Mouse (Mus musculus): Measurements from ENCODE around the gene Dpagt1. TPM values are rescaled to one million over a fixed set of nuclear protein-coding genes. Genes with fewer than 3 reads are reported as not detected.
"Not testable (repeated sequence)": the region's sequence is repeated elsewhere in the genome, so short reads cannot be mapped to it uniquely, and the experiment has no call there.

Dpagt1 gene
- polyA plus RNA-seq, 1 experiment from 2014 or later = 38.0 TPM

DNA sequence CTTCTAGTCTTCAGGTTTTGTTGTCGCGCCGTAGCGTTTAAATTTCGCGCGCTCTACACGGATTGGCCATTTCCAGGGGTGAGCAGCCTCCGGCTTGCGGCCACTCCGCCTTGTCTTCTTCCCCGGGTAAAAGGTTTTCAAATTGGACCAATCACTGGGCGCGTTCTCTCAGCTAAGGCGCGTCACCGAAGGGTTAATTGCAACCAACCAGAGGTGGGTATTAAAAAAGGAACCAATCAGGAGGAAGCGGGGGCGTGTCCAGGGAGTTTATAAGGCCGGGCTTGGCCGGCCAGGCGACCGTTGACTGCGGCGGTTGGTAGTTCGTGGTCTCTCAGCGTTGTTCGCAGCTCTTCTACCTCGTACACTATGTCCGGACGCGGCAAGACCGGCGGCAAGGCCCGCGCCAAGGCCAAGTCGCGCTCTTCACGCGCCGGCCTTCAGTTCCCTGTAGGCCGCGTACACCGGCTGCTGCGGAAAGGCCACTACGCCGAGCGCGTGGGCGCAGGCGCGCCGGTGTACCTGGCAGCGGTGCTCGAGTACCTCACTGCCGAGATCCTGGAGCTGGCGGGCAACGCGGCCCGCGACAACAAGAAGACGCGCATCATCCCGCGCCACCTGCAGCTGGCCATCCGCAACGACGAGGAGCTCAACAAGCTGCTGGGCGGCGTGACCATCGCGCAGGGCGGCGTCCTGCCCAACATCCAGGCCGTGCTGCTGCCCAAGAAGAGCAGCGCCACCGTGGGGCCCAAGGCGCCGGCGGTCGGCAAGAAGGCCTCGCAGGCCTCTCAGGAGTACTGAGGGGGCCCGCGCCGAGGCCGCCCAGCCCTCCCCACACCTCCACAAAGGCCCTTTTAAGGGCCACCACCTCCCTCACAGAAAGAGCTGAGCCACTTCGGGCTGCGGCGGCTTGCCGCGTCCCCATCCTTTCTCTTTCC, 8.8 kb downstream of the Dpagt1 start, which contains the start of gene H2afx:
TSS of gene H2afx (plus strand) at position 299 of the 935 bp plus-strand sequence.
- H3K27me3 ChIP-seq = no peaks in the 10 kb centered on the region
- peak within 1 kb of the TSS; percentile 97 for H3K27ac ChIP-seq
- WGBS = under 1% methylated on average over 91 of the region's 91 CpGs
- peaks cover 60% of the 10 kb centered on the region for H3K36me3 ChIP-seq
- ATAC-seq (ENCODE audit: insufficient number of reproducible peaks, low FRiP score, low TSS enrichment, low read depth) = peak; percentile 95
- H3K4me2 ChIP-seq = peak within 1 kb of the TSS; percentile 73
- no peaks in the 10 kb centered on the region for H3K9me3 ChIP-seq
- peak within 1 kb of the TSS; percentile 76 for H3K4me3 ChIP-seq
- peaks cover 15% of the 10 kb centered on the region for H3K4me1 ChIP-seq
- H3K9ac ChIP-seq = peak within 1 kb of the TSS; percentile 98

DNA sequence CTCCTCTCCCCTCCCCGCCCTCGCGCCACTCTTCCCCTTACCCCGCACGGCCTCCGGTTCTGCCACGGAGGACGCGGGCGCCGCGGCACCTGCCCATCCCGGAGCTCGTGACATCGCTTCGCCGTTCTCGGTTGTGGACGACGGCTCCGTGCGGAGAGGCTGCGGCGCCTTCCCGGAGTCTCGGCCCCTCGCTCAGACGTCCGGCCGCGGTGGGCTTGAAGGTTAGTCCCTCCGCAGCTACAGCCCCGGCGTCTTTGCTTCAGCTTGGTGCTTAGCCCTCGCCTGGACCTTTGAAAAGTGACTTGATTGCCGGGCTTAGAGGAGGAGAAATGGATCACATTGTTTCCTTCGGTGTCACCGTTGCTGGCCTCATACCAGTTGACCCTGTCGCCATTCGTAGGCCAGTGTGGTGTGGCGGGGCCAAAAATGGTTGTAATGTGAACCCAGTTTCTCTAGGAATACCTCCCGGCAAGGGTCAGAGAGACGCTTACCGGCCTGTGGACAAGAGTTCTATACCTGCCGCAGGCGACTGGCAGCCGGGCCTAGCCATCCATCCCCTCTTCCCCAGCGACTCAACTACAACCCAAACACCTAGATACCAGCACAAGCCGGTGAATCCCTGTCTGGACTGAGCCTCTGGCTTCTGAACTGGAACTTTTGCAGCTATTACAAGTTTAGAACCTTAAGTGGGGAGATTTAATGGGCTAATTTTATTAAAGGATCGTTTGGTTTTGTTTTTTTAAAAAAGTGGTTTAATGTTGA, 9.7 kb downstream of the Dpagt1 start:
- ATAC-seq (ENCODE audit: insufficient number of reproducible peaks, low FRiP score, low TSS enrichment, low read depth) = peak; percentile 0; the same call in 1 of the 2 replicates
- Histone ChIP-seq H3K9me3 (no peaks in the 10 kb centered on the region), H3K4me1 (peaks cover 15% of the 10 kb centered on the region), H3K27me3 (no peaks in the 10 kb centered on the region), H3K27ac (peak overlapping the region; percentile 97), H3K36me3 (peaks cover 53% of the 10 kb centered on the region), H3K4me2 (peak overlapping the region; percentile 73), H3K9ac (peak overlapping the region; percentile 98), H3K4me3 (peak overlapping the region; percentile 76)
- under 1% methylated on average over 50 of the region's 50 CpGs for WGBS

DNA sequence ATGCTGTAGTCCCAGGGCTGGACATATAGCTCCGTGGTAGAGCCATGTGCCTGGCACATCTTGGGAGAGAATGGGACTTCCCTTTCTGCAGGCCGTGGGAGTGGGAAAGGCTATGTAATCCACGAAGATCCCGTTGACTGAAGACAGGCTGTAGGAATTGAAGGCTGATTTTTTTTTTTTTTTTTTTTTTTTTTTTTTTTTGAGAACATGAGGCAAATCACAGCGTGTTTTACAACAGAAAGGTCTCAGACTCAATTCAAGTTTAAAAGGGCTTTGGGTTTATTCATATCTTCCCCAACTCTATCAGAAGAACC, 10.2 kb downstream of the Dpagt1 start:
- H3K36me3 ChIP-seq = peaks cover 51% of the 10 kb centered on the region
- 0% methylated on average over 5 of the region's 5 CpGs for WGBS
- H3K4me3 ChIP-seq = peak overlapping the region; percentile 76
- H3K27ac ChIP-seq = peak overlapping the region; percentile 97; the same call in 1 of the 2 replicates
- H3K9ac ChIP-seq = peak overlapping the region; percentile 98; the same call in 1 of the 2 replicates
- no peaks in the 10 kb centered on the region for H3K9me3 ChIP-seq
- no peaks in the 10 kb centered on the region for H3K27me3 ChIP-seq
- peak overlapping the region; percentile 73 for H3K4me2 ChIP-seq
- ATAC-seq (ENCODE audit: insufficient number of reproducible peaks, low FRiP score, low TSS enrichment, low read depth) = no peak
- H3K4me1 ChIP-seq = peaks cover 15% of the 10 kb centered on the region

DNA sequence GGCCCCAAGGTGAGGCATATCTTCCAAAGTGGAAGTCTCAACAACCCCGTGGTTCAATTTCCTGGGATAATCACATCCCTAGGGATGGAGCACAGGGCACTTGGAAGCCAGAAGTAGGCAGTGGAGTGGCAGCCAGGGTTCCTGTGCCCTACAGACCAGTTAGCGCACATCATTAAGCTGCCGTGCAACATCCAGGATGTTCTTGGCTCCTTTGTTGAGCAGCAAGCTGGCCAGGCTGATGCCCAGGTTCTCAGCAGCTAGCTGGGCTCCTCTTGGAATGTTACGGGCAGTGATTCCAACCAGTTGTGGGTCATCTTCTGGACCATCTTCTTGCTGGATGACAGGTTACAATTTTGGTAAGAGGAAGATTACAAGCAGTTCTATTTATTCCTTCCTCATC, 10.7 kb downstream of the Dpagt1 start:
- H3K9me3 ChIP-seq; H3K27me3 ChIP-seq; ATAC-seq (ENCODE audit: insufficient number of reproducible peaks, low FRiP score, low TSS enrichment, low read depth); H3K27ac ChIP-seq: not testable (repeated sequence)
- Histone ChIP-seq H3K9ac (peak overlapping the region; percentile 4; the same call in 1 of the 2 replicates), H3K4me3 (peak overlapping the region; percentile 76), H3K36me3 (peaks cover 50% of the 10 kb centered on the region), H3K4me2 (peak overlapping the region; percentile 73), H3K4me1 (peaks cover 15% of the 10 kb centered on the region)
- WGBS = 33% methylated on average over 4 of the region's 4 CpGs

DNA sequence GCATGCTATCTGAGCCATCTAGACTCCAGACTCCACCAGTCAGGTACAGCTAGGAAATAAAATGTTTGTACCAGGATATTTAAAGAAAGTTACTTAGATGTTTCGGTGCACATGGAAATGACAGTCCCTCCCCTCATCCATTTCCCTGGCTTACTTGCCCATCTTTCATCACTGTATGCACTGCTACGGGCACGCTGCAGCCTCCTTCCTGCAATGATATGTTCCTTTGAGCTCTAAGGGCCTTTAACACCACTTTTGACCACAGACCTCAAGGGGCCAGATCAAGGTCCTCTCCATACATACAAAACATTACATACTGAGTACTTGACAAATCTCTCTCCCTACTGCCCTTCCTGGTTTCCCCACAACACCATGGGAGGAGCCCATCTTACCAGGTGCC, 11.1 kb downstream of the Dpagt1 start:
- H3K4me1 ChIP-seq = peaks cover 15% of the 10 kb centered on the region
- H3K4me2 ChIP-seq = peak overlapping the region; percentile 73
- peak overlapping the region; percentile 76 for H3K4me3 ChIP-seq
- H3K27ac ChIP-seq = 0 out of 2 replicates have a peak overlapping the region, but pooled peaks have one; percentile 35
- H3K9me3 ChIP-seq = no peaks in the 10 kb centered on the region
- no peaks in the 10 kb centered on the region for H3K27me3 ChIP-seq
- peak overlapping the region; percentile 4; the same call in 1 of the 2 replicates for H3K9ac ChIP-seq
- H3K36me3 ChIP-seq = peaks cover 50% of the 10 kb centered on the region
- no peak for ATAC-seq (ENCODE audit: insufficient number of reproducible peaks, low FRiP score, low TSS enrichment, low read depth)
- 70% methylated on average over 3 of the region's 3 CpGs for WGBS

DNA sequence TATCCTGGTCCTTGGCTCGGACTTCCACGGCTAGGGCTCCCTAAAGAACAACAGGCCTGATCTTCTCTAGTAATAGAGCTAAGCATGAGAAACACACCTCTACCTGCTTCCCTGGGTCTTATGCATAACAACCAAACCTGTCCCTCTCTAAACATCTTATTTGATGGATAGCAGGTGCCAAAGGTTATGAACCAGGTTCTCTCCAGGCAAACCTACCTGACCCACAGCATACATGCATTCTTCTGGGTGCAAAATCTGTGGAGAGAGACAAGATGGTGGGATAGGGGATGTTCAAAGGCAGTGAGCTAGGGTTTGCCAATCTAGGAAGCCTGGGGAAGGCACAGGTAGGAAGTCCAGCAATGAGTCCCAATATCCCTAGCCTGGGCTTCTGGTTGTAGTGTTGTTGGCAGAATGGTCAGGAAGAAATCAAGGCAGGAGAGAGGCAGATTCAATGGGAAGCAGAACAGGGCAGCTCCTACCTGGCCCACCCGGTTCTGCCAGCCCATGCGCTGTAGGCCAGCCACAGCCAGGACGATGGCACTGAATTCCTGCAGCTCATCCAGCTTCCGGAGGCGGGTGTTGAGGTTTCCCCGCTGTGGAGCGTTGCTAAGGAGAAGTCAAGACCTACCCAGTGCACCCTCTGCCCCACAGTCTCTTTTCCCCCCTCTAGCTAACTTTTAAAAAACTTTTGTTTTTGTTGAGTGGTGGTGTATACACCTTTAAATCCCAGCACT, 11.8 kb downstream of the Dpagt1 start:
- Histone ChIP-seq H3K27ac (peak overlapping the region; percentile 35; the same call in 1 of the 2 replicates), H3K36me3 (peaks cover 48% of the 10 kb centered on the region), H3K27me3 (no peaks in the 10 kb centered on the region), H3K4me1 (peaks cover 21% of the 10 kb centered on the region), H3K4me2 (0 out of 2 replicates have a peak overlapping the region, but pooled peaks have one; percentile 73), H3K4me3 (peak overlapping the region; percentile 76), H3K9me3 (no peaks in the 10 kb centered on the region), H3K9ac (no peak overlapping the region)
- WGBS = 68% methylated on average over 9 of the region's 9 CpGs
- no peak for ATAC-seq (ENCODE audit: insufficient number of reproducible peaks, low FRiP score, low TSS enrichment, low read depth)

DNA sequence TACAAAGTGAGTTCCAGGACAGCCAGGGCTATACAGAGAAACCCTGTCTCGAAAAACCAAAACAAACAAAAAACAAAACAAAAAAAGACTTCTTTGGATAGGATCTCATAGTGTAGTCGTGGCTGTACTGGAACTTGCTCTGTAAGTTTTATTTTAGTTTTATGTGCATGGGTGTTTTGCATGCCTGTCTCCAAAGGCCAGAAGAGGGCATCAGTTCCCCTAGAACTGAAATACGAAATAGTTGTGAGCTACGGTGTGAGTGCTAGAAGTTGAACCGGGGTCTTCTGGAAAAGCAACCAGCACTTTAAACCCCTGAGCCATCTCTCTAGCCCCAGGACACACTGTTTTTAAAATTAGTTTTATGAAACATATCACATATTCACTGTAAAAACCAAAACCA, 12.8 kb downstream of the Dpagt1 start:
- Histone ChIP-seq H3K9me3 (no peaks in the 10 kb centered on the region), H3K4me2 (no peak overlapping the region), H3K4me3 (no peak overlapping the region), H3K9ac (no peak overlapping the region), H3K36me3 (peaks cover 38% of the 10 kb centered on the region), H3K4me1 (peaks cover 29% of the 10 kb centered on the region), H3K27me3 (no peaks in the 10 kb centered on the region), H3K27ac (no peak overlapping the region)
- WGBS = 75% methylated on average over 5 of the region's 5 CpGs
- ATAC-seq (ENCODE audit: insufficient number of reproducible peaks, low FRiP score, low TSS enrichment, low read depth) = no peak

DNA sequence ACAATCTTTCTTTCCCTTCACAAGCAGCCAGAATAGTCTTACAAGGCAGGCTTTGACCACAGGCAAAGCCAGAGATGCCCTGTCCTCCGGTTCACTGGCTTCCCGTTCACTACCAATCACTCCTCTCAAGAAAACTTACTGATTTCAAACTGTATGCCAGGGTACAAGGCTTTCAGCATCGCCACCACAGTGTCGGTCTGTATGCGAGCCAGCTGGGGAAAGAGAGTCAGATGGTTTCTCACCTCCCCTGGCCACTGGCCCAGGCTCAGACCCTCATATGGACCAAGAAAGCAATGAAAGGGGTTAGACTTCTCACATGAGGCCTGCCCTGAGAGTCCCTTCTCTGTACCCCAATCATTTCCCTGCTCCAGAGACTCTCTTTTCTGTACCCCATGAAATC, 15.7 kb downstream of the Dpagt1 start:
- peaks cover 36% of the 10 kb centered on the region for H3K36me3 ChIP-seq

DNA sequence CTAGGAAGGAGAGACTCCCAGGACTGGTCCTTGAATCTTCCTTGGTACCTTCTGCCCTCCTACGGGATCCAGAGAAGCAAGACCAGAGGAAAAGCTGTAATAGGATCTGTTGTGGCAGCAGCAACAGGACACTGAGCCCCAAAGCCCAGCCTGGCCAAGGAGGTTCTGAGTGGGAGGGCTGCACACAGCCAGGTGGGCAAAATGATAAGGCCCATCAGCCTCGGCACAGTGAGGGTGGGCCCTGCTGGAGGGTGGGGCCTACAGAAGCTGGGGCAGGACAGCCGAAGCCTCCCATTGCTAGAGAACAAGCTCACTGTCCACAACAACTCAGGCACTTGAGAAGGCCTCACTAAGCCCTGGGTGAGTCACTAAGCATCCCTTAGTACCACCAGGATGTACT, 16.4 kb downstream of the Dpagt1 start:
- Histone ChIP-seq H3K27me3 (no peaks in the 10 kb centered on the region), H3K9me3 (no peaks in the 10 kb centered on the region), H3K36me3 (peaks cover 38% of the 10 kb centered on the region), H3K4me2 (no peak overlapping the region), H3K27ac (no peak overlapping the region), H3K9ac (no peak overlapping the region), H3K4me1 (peaks cover 22% of the 10 kb centered on the region), H3K4me3 (no peak overlapping the region)
- 70% methylated on average over 3 of the region's 3 CpGs for WGBS
- ATAC-seq (ENCODE audit: insufficient number of reproducible peaks, low FRiP score, low TSS enrichment, low read depth) = no peak

More for the DNA sequence above, 15.7 kb downstream of the Dpagt1 start:
- H3K4me2 ChIP-seq = no peak overlapping the region
- H3K27ac ChIP-seq = no peak overlapping the region
- H3K4me3 ChIP-seq = no peak overlapping the region
- WGBS = 90% methylated on average over 5 of the region's 5 CpGs
- no peak overlapping the region for H3K9ac ChIP-seq
- ATAC-seq (ENCODE audit: insufficient number of reproducible peaks, low FRiP score, low TSS enrichment, low read depth) = no peak
- H3K9me3 ChIP-seq = no peaks in the 10 kb centered on the region
- peaks cover 29% of the 10 kb centered on the region for H3K4me1 ChIP-seq
- H3K27me3 ChIP-seq = no peaks in the 10 kb centered on the region

DNA sequence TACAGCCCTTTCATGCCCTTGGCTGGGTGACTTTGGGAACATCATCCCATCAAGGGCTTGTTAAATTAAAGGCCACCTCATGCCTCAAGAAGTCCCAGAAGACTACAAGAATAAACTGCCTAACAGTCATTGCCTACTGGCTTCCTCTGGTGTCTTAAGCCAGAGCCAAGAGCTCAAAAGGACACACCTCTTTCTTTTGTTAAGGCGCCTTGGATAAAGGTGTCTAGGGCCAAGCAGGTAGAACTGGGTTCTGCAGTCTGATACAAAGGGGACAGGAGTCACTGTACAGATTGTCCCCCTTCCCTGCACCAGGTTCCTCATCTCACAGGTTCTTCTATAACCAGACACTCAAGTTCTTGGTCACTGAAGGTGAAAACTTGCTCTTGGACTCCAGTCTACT, 16.8 kb downstream of the Dpagt1 start:
- no peak overlapping the region for H3K27ac ChIP-seq
- H3K4me3 ChIP-seq = no peak overlapping the region
- WGBS = 94% methylated on average over 1 of the region's 1 CpGs
- no peaks in the 10 kb centered on the region for H3K9me3 ChIP-seq
- no peak overlapping the region for H3K9ac ChIP-seq
- no peak for ATAC-seq (ENCODE audit: insufficient number of reproducible peaks, low FRiP score, low TSS enrichment, low read depth)
- H3K27me3 ChIP-seq = no peaks in the 10 kb centered on the region
- H3K4me1 ChIP-seq = peaks cover 18% of the 10 kb centered on the region
- H3K4me2 ChIP-seq = no peak overlapping the region; the same call in 1 of the 2 replicates
- peaks cover 39% of the 10 kb centered on the region for H3K36me3 ChIP-seq

DNA sequence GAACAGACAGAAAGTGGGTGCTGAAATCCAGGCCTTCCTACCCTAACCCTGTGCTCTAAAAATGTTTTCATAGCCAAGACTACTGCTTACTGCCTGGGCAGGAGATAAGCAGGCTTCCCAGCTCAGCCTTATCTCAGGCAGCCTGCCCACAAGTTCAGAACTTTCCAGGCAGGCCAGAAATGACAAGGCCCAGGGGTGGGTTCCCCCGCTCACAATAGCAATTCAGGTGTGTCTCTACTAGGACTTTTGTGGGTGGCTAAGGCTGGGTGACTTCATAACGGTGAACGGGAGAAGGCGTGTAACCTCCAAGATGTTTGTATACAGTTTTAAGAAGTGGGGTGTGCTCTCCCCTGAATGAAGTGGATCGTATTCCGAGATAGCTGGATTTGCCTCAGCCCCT, 17.5 kb downstream of the Dpagt1 start:
- H3K36me3 ChIP-seq = peaks cover 43% of the 10 kb centered on the region
- ATAC-seq (ENCODE audit: insufficient number of reproducible peaks, low FRiP score, low TSS enrichment, low read depth) = no peak
- 2% methylated on average over 6 of the region's 6 CpGs for WGBS

More for the DNA sequence above, 17.5 kb downstream of the Dpagt1 start:
- Histone ChIP-seq H3K9me3 (no peaks in the 10 kb centered on the region), H3K9ac (peak overlapping the region; percentile 42), H3K27ac (peak overlapping the region; percentile 98), H3K4me2 (peak overlapping the region; percentile 57), H3K27me3 (no peaks in the 10 kb centered on the region), H3K4me1 (peaks cover 14% of the 10 kb centered on the region), H3K4me3 (peak overlapping the region; percentile 91)

Data from limb, embryonic 15.5 days (tissue).